Mouse (Mus musculus) G1E (cell line): ENCODE measurements around the gene Ube2h. TPM values are rescaled to one million over a fixed set of nuclear protein-coding genes. Genes with fewer than 3 reads are reported as not detected.

Experiments
- ATAC-seq: 2 replicates; pipeline ENCODE4 v1.8.0; 2016; ENCODE audit warnings: mild to moderate bottlenecking; ENCODE audit not compliant: insufficient number of reproducible peaks, poor library complexity, low FRiP score, severe bottlenecking; ENCODE audit errors: extremely low read depth
- DNase-seq: peaks from one replicate; pipeline ENCODE4 v3.0.0; 2012; ENCODE audit warnings: low spot score
- H3K27me3 ChIP-seq: 2 replicates; pipeline ENCODE4 v1.6.1; 2012; ENCODE audit warnings: mild to moderate bottlenecking, low read length, inconsistent platforms; ENCODE audit not compliant: insufficient read depth
- H3K36me3 ChIP-seq: replicated peaks from 2 replicates; pipeline ENCODE3; 2012; ENCODE audit warnings: mild to moderate bottlenecking, inconsistent platforms
- H3K4me1 ChIP-seq: 2 replicates; pipeline ENCODE4 v1.6.1; 2012; ENCODE audit warnings: low read depth, low read length, inconsistent platforms, mixed read lengths; ENCODE audit not compliant: insufficient read depth
- H3K4me3 ChIP-seq: 2 replicates; pipeline ENCODE4 v1.5.1; 2012; ENCODE audit warnings: low read depth, mild to moderate bottlenecking, inconsistent platforms, low read length, moderate library complexity, mixed read lengths
- H3K9me3 ChIP-seq: replicated peaks from 2 replicates; pipeline ENCODE4 v1.6.1; 2012; ENCODE audit warnings: inconsistent platforms
- CTCF ChIP-seq: IDR thresholded peaks from 2 replicates; pipeline ENCODE4 v1.5.1; 2012; ENCODE audit warnings: low read depth, low read length, inconsistent platforms, mixed read lengths
- GATA1 ChIP-seq: IDR thresholded peaks from 2 replicates; pipeline ENCODE4 v1.6.1; 2012; ENCODE audit warnings: borderline replicate concordance, low read length, inconsistent platforms, mixed read lengths
- GATA2 ChIP-seq: IDR thresholded peaks from 2 replicates; pipeline ENCODE4 v1.6.1; 2012; ENCODE audit warnings: low read depth, low read length, inconsistent platforms, borderline replicate concordance
- POLR2AphosphoS5 ChIP-seq: IDR thresholded peaks from 2 replicates; pipeline ENCODE4 v1.6.1; 2012; ENCODE audit warnings: low read depth, low read length, inconsistent platforms; ENCODE audit not compliant: insufficient replicate concordance
- TAL1 ChIP-seq: conservative IDR thresholded peaks from 2 replicates; pipeline ENCODE4 v1.6.1; 2012; ENCODE audit warnings: low read depth, low read length, inconsistent platforms, mixed read lengths
- polyA plus RNA-seq: library from polyadenylated mRNA; stranded (reverse); fragments of >175 nt; gene quantifications from 2 replicates; pipeline ENCODE4 v1.2.3, GENCODE M21; 2012
- total RNA-seq, 2 experiments: library from RNA; stranded (forward) in 1 of 2; stranded (reverse) in 1 of 2; fragments of 200-1000 nt in 1 of 2; fragments of >200 nt in 1 of 2; fragmentation: Nextera tagmentation in 1 of 2; gene quantifications; 2 replicates each; pipeline ENCODE4 v1.2.3; 2014 to 2017

Ube2h gene
- total and polyA plus RNA-seq, 3 experiments, result 23.0 to 48.0 (median 38.7) TPM

DNA sequence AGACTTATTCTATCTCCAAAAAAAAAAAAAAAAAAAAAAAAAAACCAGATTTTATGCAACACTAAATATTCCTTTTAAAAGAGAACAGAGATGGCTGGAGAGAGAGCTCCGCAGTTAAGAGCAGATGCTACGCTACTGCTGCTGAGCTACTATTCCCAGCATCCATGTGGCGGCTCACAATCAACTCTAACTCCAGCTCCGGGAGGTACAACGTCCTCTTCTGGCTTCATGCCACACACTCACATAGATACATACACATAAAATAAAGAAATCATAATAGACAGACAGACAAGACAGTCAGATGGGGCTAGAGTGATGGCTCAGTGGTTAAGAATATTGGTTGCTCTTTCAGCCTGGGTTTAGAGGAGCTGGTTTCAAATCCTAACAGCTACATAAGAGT lies 58.9 kb downstream of the Ube2h start:
- DNase-seq (no peak), ATAC-seq (no peak)
- Histone ChIP-seq H3K36me3 (peaks cover 39% of the 10 kb centered on the region), H3K9me3 (no peaks in the 10 kb centered on the region), H3K4me3 (no peak overlapping the region), H3K27me3 (no peaks in the 10 kb centered on the region), H3K4me1 (no peaks in the 10 kb centered on the region)
- TF ChIP-seq GATA2, result no peak

- Histone ChIP-seq H3K4me3 (no peak overlapping the region), H3K27me3 (no peaks in the 10 kb centered on the region), H3K36me3 (peaks cover 41% of the 10 kb centered on the region), H3K9me3 (no peaks in the 10 kb centered on the region), H3K4me1 (no peaks in the 10 kb centered on the region)
- ATAC-seq (no peak), DNase-seq (no peak)
- TF ChIP-seq GATA2 (no peak), GATA1 (no peak), CTCF (no peak), POLR2AphosphoS5 (no peak), TAL1 (no peak)
Observed at GRCm38 (mm10) chr6:30243347-30244007, 60.9 kb downstream of the Ube2h start.

GRCm38 (mm10) chr6:30242928-30243327 lies 61.4 kb downstream of the Ube2h start:
- no peaks in the 10 kb centered on the region for H3K27me3 ChIP-seq
- H3K4me3 ChIP-seq, result no peak overlapping the region
- DNase-seq (no peak), ATAC-seq (no peak)
- no peaks in the 10 kb centered on the region for H3K9me3 ChIP-seq
- H3K36me3 ChIP-seq, result peaks cover 41% of the 10 kb centered on the region
- TF ChIP-seq TAL1 (no peak), POLR2AphosphoS5 (no peak), GATA1 (no peak), GATA2 (no peak), CTCF (no peak)
- no peaks in the 10 kb centered on the region for H3K4me1 ChIP-seq

GRCm38 (mm10) chr6:30240105-30240504 lies 64.2 kb downstream of the Ube2h start:
- no peaks in the 10 kb centered on the region for H3K27me3 ChIP-seq
- H3K4me3 ChIP-seq, result no peak overlapping the region
- no peaks in the 10 kb centered on the region for H3K9me3 ChIP-seq
- ATAC-seq, result no peak
- H3K4me1 ChIP-seq, result no peaks in the 10 kb centered on the region; the same call in 1 of the 2 replicates
- DNase-seq, result no peak
- peaks cover 33% of the 10 kb centered on the region for H3K36me3 ChIP-seq
- no peak for TF ChIP-seq TAL1
- TF ChIP-seq GATA1, result no peak
- no peak for TF ChIP-seq CTCF
- TF ChIP-seq GATA2, result no peak

- Histone ChIP-seq H3K27me3 (no peaks in the 10 kb centered on the region), H3K9me3 (no peaks in the 10 kb centered on the region), H3K36me3 (peaks cover 28% of the 10 kb centered on the region), H3K4me1 (no peaks in the 10 kb centered on the region; the same call in 1 of the 2 replicates), H3K4me3 (no peak overlapping the region)
- ATAC-seq (no peak), DNase-seq (no peak)
- TF ChIP-seq GATA2 (no peak), GATA1 (no peak), TAL1 (no peak), POLR2AphosphoS5 (no peak), CTCF (no peak)
Observed at GRCm38 (mm10) chr6:30239207-30239606, 65.1 kb downstream of the Ube2h start.

GRCm38 (mm10) chr6:30238079-30238478 lies 66.3 kb downstream of the Ube2h start:
- no peak overlapping the region for H3K4me3 ChIP-seq
- TF ChIP-seq GATA2, result no peak
- TF ChIP-seq CTCF, result no peak
- no peak for TF ChIP-seq GATA1
- no peak for TF ChIP-seq TAL1
- TF ChIP-seq POLR2AphosphoS5, result no peak
- peaks cover 30% of the 10 kb centered on the region for H3K36me3 ChIP-seq
- no peaks in the 10 kb centered on the region; the same call in 1 of the 2 replicates for H3K4me1 ChIP-seq
- no peak for ATAC-seq
- DNase-seq, result no peak
- no peaks in the 10 kb centered on the region for H3K27me3 ChIP-seq
- H3K9me3 ChIP-seq, result no peaks in the 10 kb centered on the region
